Mouse (Mus musculus) frontal cortex, adult (tissue): ENCODE data around the gene Ppib.

Experiments used
- ATAC-seq: cut with Nextera tagmentation; 2 replicates; pipeline ENCODE4 v1.9.2; 2017; ENCODE audit warnings: mild to moderate bottlenecking, moderate library complexity, mixed read lengths; ENCODE audit not compliant: low TSS enrichment

Ppib gene

GRCm38 (mm10) chr9:66059583-66060307 is at the start of gene Ppib:
Ppib (plus strand) TSS chr9:66060222.
- peak; percentile 97 for ATAC-seq

GRCm38 (mm10) chr9:66020601-66021000 is 39.4 kb upstream of the Ppib start:
- no peak for ATAC-seq

GRCm38 (mm10) chr9:66038082-66038481 is 21.9 kb upstream of the Ppib start:
- ATAC-seq = peak; percentile 69

GRCm38 (mm10) chr9:66038581-66038980 is 21.4 kb upstream of the Ppib start:
- no peak for ATAC-seq

- ATAC-seq = no peak
Observed at GRCm38 (mm10) chr9:66039290-66039689, 20.7 kb upstream of the Ppib start.

GRCm38 (mm10) chr9:66040801-66041200 is 19.2 kb upstream of the Ppib start:
- peak; percentile 64 for ATAC-seq

GRCm38 (mm10) chr9:66042331-66042730 is 17.7 kb upstream of the Ppib start:
- no peak for ATAC-seq

- ATAC-seq = no peak
Observed at GRCm38 (mm10) chr9:66043241-66043640, 16.8 kb upstream of the Ppib start.

- ATAC-seq = no peak
Observed at GRCm38 (mm10) chr9:66049931-66050601, 10.0 kb upstream of the Ppib start.

- no peak for ATAC-seq
Observed at GRCm38 (mm10) chr9:66051493-66051892, 8.5 kb upstream of the Ppib start.

GRCm38 (mm10) chr9:66052731-66053130 is 7.3 kb upstream of the Ppib start:
- no peak for ATAC-seq

- no peak for ATAC-seq
Observed at GRCm38 (mm10) chr9:66053620-66054019, 6.4 kb upstream of the Ppib start.

- peak; percentile 60 for ATAC-seq
Observed at GRCm38 (mm10) chr9:66060308-66060647, 256 bp downstream of the Ppib start.

GRCm38 (mm10) chr9:66060986-66061385 is 964 bp downstream of the Ppib start:
- no peak for ATAC-seq

- ATAC-seq = no peak
Observed at GRCm38 (mm10) chr9:66061656-66062055, 1.6 kb downstream of the Ppib start.

GRCm38 (mm10) chr9:66063446-66063845 is 3.4 kb downstream of the Ppib start:
- no peak for ATAC-seq

GRCm38 (mm10) chr9:66064316-66064715 is 4.3 kb downstream of the Ppib start:
- ATAC-seq = no peak

GRCm38 (mm10) chr9:66066791-66067190 is 6.8 kb downstream of the Ppib start:
- ATAC-seq = no peak

- no peak for ATAC-seq
Observed at GRCm38 (mm10) chr9:66067542-66067941, 7.5 kb downstream of the Ppib start.

GRCm38 (mm10) chr9:66068056-66068455 is 8.0 kb downstream of the Ppib start:
- ATAC-seq = no peak

GRCm38 (mm10) chr9:66068971-66069391 is 9.0 kb downstream of the Ppib start:
- no peak; the same call in 1 of the 2 replicates for ATAC-seq

- ATAC-seq = peak; percentile 81
Observed at GRCm38 (mm10) chr9:66069583-66069982, 9.6 kb downstream of the Ppib start, which contains the start of gene Snx22. Snx22 (minus strand) TSS chr9:66069719.

- no peak for ATAC-seq
Observed at GRCm38 (mm10) chr9:66070151-66070550, 10.1 kb downstream of the Ppib start.
